Mouse (Mus musculus) lung, embryonic 14.5 days (tissue): ENCODE measurements at regions not wholly inside any gene's neighbourhood (a gene's known extent, or its start where the extent isn't known, plus 50 kb on each side); places are given as distances from the start of the nearest gene placed in this dataset. TPM values are rescaled to one million over a fixed set of nuclear protein-coding genes. Genes with fewer than 3 reads are reported as not detected.

Source experiments
- ATAC-seq: fragments of 200-750 bp; cut with Nextera tagmentation; 2 replicates; pipeline ENCODE4 v1.8.0; 2017; ENCODE audit warnings: mild to moderate bottlenecking, moderate TSS enrichment, moderate library complexity; ENCODE audit not compliant: insufficient read depth
- DNase-seq: peaks from one replicate; pipeline ENCODE4 v3.0.0-alpha.2; 2015
- H3K27ac ChIP-seq: fragments of 300-500 bp; sonication (generic); 2 replicates; pipeline ENCODE4 v1.5.1; 2014; ENCODE audit warnings: low read depth, mild to moderate bottlenecking, moderate library complexity
- H3K27me3 ChIP-seq: fragments of 300-500 bp; sonication (generic); 2 replicates; pipeline ENCODE4 v1.6.1; 2014; ENCODE audit warnings: low read length, control low read depth; ENCODE audit not compliant: insufficient read depth
- H3K36me3 ChIP-seq: fragments of 300-500 bp; sonication (generic); 2 replicates; pipeline ENCODE4 v1.6.1; 2014; ENCODE audit warnings: control low read depth; ENCODE audit not compliant: insufficient read depth
- H3K4me1 ChIP-seq: fragments of 300-500 bp; sonication (generic); 2 replicates; pipeline ENCODE4 v1.6.1; 2014; ENCODE audit warnings: antibody characterized with exemption, control low read depth; ENCODE audit not compliant: insufficient read depth
- H3K4me2 ChIP-seq: fragments of 300-500 bp; sonication (generic); 2 replicates; pipeline ENCODE4 v1.6.1; 2014; ENCODE audit warnings: mild to moderate bottlenecking
- H3K4me3 ChIP-seq: fragments of 300-500 bp; sonication (generic); 2 replicates; pipeline ENCODE4 v1.5.1; 2014; ENCODE audit warnings: low read depth, low read length
- H3K9ac ChIP-seq: fragments of 300-500 bp; sonication (generic); 2 replicates; pipeline ENCODE4 v1.6.1; 2014
- H3K9me3 ChIP-seq: fragments of 300-500 bp; sonication (generic); 2 replicates; pipeline ENCODE4 v1.6.1; 2016; ENCODE audit warnings: low read depth, low read length, control low read depth
- CTCF ChIP-seq: IDR thresholded peaks from 2 replicates; pipeline ENCODE4 v1.5.1; 2016; ENCODE audit warnings: antibody characterized with exemption, low read depth
- WGBS: fragments of 180-500 bp; shearing (Covaris S2); extraction: QIAGEN DNeasy Blood & Tissue Kit; methylation state at CpG from one replicate; pipeline ENCODE4 v1.1.7; 2014; 5-methylcytosine and 5-hydroxymethylcytosine counted together
- microRNA-seq: library from miRNA; unstranded; fragments of <30 nt; microRNA quantifications from one replicate; pipeline ENCODE4, GENCODE M21; 2016; ENCODE audit warnings: borderline number of aligned reads

GRCm38 (mm10) chr12:113430340-113430739 is 59.0 kb upstream of the Adam6b start:
- no peaks in the 10 kb centered on the region for H3K9me3 ChIP-seq
- no peak overlapping the region for H3K4me3 ChIP-seq
- no peak for TF ChIP-seq CTCF
- H3K4me1 ChIP-seq, result no peaks in the 10 kb centered on the region
- no peak overlapping the region for H3K27ac ChIP-seq
- 73% methylated on average over 6 of the region's 6 CpGs for WGBS
- no peak overlapping the region for H3K9ac ChIP-seq
- no peaks in the 10 kb centered on the region for H3K36me3 ChIP-seq
- H3K4me2 ChIP-seq, result no peak overlapping the region
- ATAC-seq, result no peak
- DNase-seq, result no peak
- no peaks in the 10 kb centered on the region for H3K27me3 ChIP-seq

Small RNA genes in the stretch of these regions (microRNA-seq; reads per million reads assigned to microRNA genes)
- gene Gm22175 (not detected), gene Gm24022 (not detected), gene Gm25747 (not detected)
